Mouse (Mus musculus): Measurements from ENCODE around the gene Prss56. TPM values are rescaled to one million over a fixed set of nuclear protein-coding genes. Genes with fewer than 3 reads are reported as not detected.

Prss56 gene
- polyA plus RNA-seq, 1 experiment from 2014 or later, result not detected

GRCm38 (mm10) chr1:87211431-87211830 is 28.3 kb downstream of the Prss56 start:
- Histone ChIP-seq H3K4me3 (replicated peaks) (no peak overlapping the region), H3K9me3 (no peaks in the 10 kb centered on the region), H3K4me1 (replicated peaks) (peaks cover 26% of the 10 kb centered on the region), H3K9ac (replicated peaks) (no peak overlapping the region), H3K4me2 (replicated peaks) (no peak overlapping the region), H3K36me3 (no peaks in the 10 kb centered on the region), H3K27ac (no peak overlapping the region), H3K27me3 (peaks cover 16% of the 10 kb centered on the region)
- no peak for ATAC-seq
- WGBS, result 82% methylated on average over 4 of the region's 4 CpGs

- Histone ChIP-seq H3K9me3 (no peaks in the 10 kb centered on the region), H3K27ac (peak within 1 kb of the TSS; percentile 98), H3K4me1 (replicated peaks) (peaks cover 45% of the 10 kb centered on the region), H3K27me3 (no peaks in the 10 kb centered on the region), H3K4me2 (replicated peaks) (peak within 1 kb of the TSS; percentile 78), H3K36me3 (peaks cover 4% of the 10 kb centered on the region; the same call in 1 of the 2 replicates), H3K4me3 (replicated peaks) (peak within 1 kb of the TSS; percentile 85), H3K9ac (replicated peaks) (peak within 1 kb of the TSS; percentile 93)
- under 1% methylated on average over 82 of the region's 99 CpGs for WGBS
- peak; percentile 98 for ATAC-seq
These were observed 30.9 kb downstream of the Prss56 start, which contains the start of gene Eif4e2 for GRCm38 (mm10) chr1:87213735-87214704. TSS of gene Eif4e2 (plus strand) at chr1:87213914.

- no peak for ATAC-seq
- H3K36me3 ChIP-seq, result peaks cover 9% of the 10 kb centered on the region
- peak overlapping the region; percentile 98 for H3K27ac ChIP-seq
- H3K4me1 ChIP-seq (replicated peaks), result peaks cover 45% of the 10 kb centered on the region
- no peaks in the 10 kb centered on the region for H3K27me3 ChIP-seq
- peak overlapping the region; percentile 85 for H3K4me3 ChIP-seq (replicated peaks)
- WGBS, result 35% methylated on average over 4 of the region's 4 CpGs
- peak overlapping the region; percentile 78 for H3K4me2 ChIP-seq (replicated peaks)
- peak overlapping the region; percentile 93 for H3K9ac ChIP-seq (replicated peaks)
- no peaks in the 10 kb centered on the region for H3K9me3 ChIP-seq
These were observed 31.6 kb downstream of the Prss56 start for GRCm38 (mm10) chr1:87214748-87215147.

GRCm38 (mm10) chr1:87217938-87218337 is 34.8 kb downstream of the Prss56 start:
- Histone ChIP-seq H3K4me2 (replicated peaks) (no peak overlapping the region), H3K4me1 (replicated peaks) (peaks cover 44% of the 10 kb centered on the region), H3K9ac (replicated peaks) (no peak overlapping the region), H3K9me3 (no peaks in the 10 kb centered on the region), H3K36me3 (peaks cover 40% of the 10 kb centered on the region), H3K4me3 (replicated peaks) (no peak overlapping the region), H3K27ac (no peak overlapping the region), H3K27me3 (no peaks in the 10 kb centered on the region)
- 71% methylated on average over 3 of the region's 3 CpGs for WGBS
- no peak for ATAC-seq

- Histone ChIP-seq H3K27me3 (no peaks in the 10 kb centered on the region), H3K4me1 (replicated peaks) (no peaks in the 10 kb centered on the region), H3K9me3 (no peaks in the 10 kb centered on the region), H3K27ac (no peak overlapping the region), H3K4me2 (replicated peaks) (no peak overlapping the region), H3K4me3 (replicated peaks) (no peak overlapping the region), H3K36me3 (peaks cover 98% of the 10 kb centered on the region), H3K9ac (replicated peaks) (no peak overlapping the region)
- WGBS, result 93% methylated on average over 8 of the region's 8 CpGs
- no peak for ATAC-seq
These were observed 42.6 kb downstream of the Prss56 start for GRCm38 (mm10) chr1:87225739-87226138.

- ATAC-seq, result no peak
- WGBS, result 100% methylated on average over 1 of the region's 1 CpGs
- no peaks in the 10 kb centered on the region for H3K27me3 ChIP-seq
- no peaks in the 10 kb centered on the region for H3K4me1 ChIP-seq (replicated peaks)
- no peaks in the 10 kb centered on the region for H3K9me3 ChIP-seq
- H3K9ac ChIP-seq (replicated peaks), result no peak overlapping the region
- peaks cover 97% of the 10 kb centered on the region for H3K36me3 ChIP-seq
- H3K27ac ChIP-seq, result no peak overlapping the region
- no peak overlapping the region for H3K4me3 ChIP-seq (replicated peaks)
- H3K4me2 ChIP-seq (replicated peaks), result no peak overlapping the region
These were observed 43.5 kb downstream of the Prss56 start for GRCm38 (mm10) chr1:87226409-87227159.

- ATAC-seq, result no peak
- Histone ChIP-seq H3K27me3 (no peaks in the 10 kb centered on the region), H3K4me1 (replicated peaks) (no peaks in the 10 kb centered on the region), H3K4me2 (replicated peaks) (no peak overlapping the region), H3K4me3 (replicated peaks) (no peak overlapping the region), H3K9ac (replicated peaks) (no peak overlapping the region), H3K36me3 (peaks cover 97% of the 10 kb centered on the region), H3K27ac (no peak overlapping the region), H3K9me3 (no peaks in the 10 kb centered on the region)
- 92% methylated on average over 3 of the region's 3 CpGs for WGBS
These were observed 44.0 kb downstream of the Prss56 start for GRCm38 (mm10) chr1:87227160-87227550.

- Histone ChIP-seq H3K4me1 (replicated peaks) (no peaks in the 10 kb centered on the region), H3K36me3 (peaks cover 97% of the 10 kb centered on the region), H3K4me2 (replicated peaks) (no peak overlapping the region), H3K9ac (replicated peaks) (no peak overlapping the region), H3K27ac (no peak overlapping the region), H3K27me3 (no peaks in the 10 kb centered on the region), H3K4me3 (replicated peaks) (no peak overlapping the region), H3K9me3 (no peaks in the 10 kb centered on the region)
- ATAC-seq, result no peak
- WGBS, result 66% methylated on average over 5 of the region's 5 CpGs
These were observed 47.5 kb downstream of the Prss56 start for GRCm38 (mm10) chr1:87230606-87231005.

- Histone ChIP-seq H3K27me3 (no peaks in the 10 kb centered on the region), H3K4me2 (replicated peaks) (no peak overlapping the region), H3K27ac (no peak overlapping the region), H3K9ac (replicated peaks) (no peak overlapping the region), H3K4me3 (replicated peaks) (no peak overlapping the region), H3K4me1 (replicated peaks) (no peaks in the 10 kb centered on the region), H3K9me3 (no peaks in the 10 kb centered on the region), H3K36me3 (peaks cover 97% of the 10 kb centered on the region)
- no peak for ATAC-seq
- WGBS, result 61% methylated on average over 7 of the region's 7 CpGs
These were observed 49.1 kb downstream of the Prss56 start for GRCm38 (mm10) chr1:87232197-87232596.

Other genes with a start within 250 kb of the Prss56 start
- not detected in 2 replicates for gene Alppl2, start 93.4 kb upstream of the Prss56 start, polyA plus RNA-seq (2015; fragmentation: Nextera tagmentation; extraction: Ambion mirVana)
- gene Alpi, start 81.7 kb upstream of the Prss56 start, polyA plus RNA-seq (2015; fragmentation: Nextera tagmentation; extraction: Ambion mirVana), result 0.08 TPM in 1 of 2 replicates, not detected in the other
- not detected in 2 replicates for gene Akp3, start 58.3 kb upstream of the Prss56 start, polyA plus RNA-seq (2015; fragmentation: Nextera tagmentation; extraction: Ambion mirVana)
- 12.8 and 15.0 TPM in 2 replicates for gene Ecel1, start 26.8 kb upstream of the Prss56 start, polyA plus RNA-seq (2015; fragmentation: Nextera tagmentation; extraction: Ambion mirVana)
- gene Chrnd, start 7.3 kb downstream of the Prss56 start, polyA plus RNA-seq (2015; fragmentation: Nextera tagmentation; extraction: Ambion mirVana), result not detected in 2 replicates
- gene Chrng, start 21.3 kb downstream of the Prss56 start, polyA plus RNA-seq (2015; fragmentation: Nextera tagmentation; extraction: Ambion mirVana), result not detected in 2 replicates
- gene Eif4e2, start 30.6 kb downstream of the Prss56 start, polyA plus RNA-seq (2015; fragmentation: Nextera tagmentation; extraction: Ambion mirVana), result 110 TPM in 2 replicates
- gene Efhd1, start 81.0 kb downstream of the Prss56 start, polyA plus RNA-seq (2015; fragmentation: Nextera tagmentation; extraction: Ambion mirVana), result 0.51 and 1.0 TPM in 2 replicates
- 70.6 and 74.5 TPM in 2 replicates for gene Gigyf2, start 143.7 kb downstream of the Prss56 start, polyA plus RNA-seq (2015; fragmentation: Nextera tagmentation; extraction: Ambion mirVana)
- 2.2 and 4.1 TPM in 2 replicates for gene Kcnj13, start 211.4 kb downstream of the Prss56 start, polyA plus RNA-seq (2015; fragmentation: Nextera tagmentation; extraction: Ambion mirVana)